Mouse (Mus musculus): Measurements from ENCODE around the gene Tmed4. TPM values are rescaled to one million over a fixed set of nuclear protein-coding genes. Genes with fewer than 3 reads are reported as not detected.

Gene Tmed4
- total and polyA plus RNA-seq, 3 experiments, result 85.5 to 138 (median 96.6) TPM

- DNase-seq, result no peak
- TF ChIP-seq EP300 (IDR thresholded peaks at IDR 0.05; ENCODE audit: insufficient read depth, low read depth, low read length) (no peak), CTCF (IDR thresholded peaks at IDR 0.05) (no peak), POLR2A (IDR thresholded peaks at IDR 0.05; ENCODE audit: insufficient read depth, low read depth, low read length) (no peak)
- H3K4me3 ChIP-seq, result no peak overlapping the region
- intact Hi-C loops (cut with DNase I), result no loop called here
- WGBS, result 81% methylated on average over 4 of the region's 4 CpGs
- H3K9ac ChIP-seq (ENCODE audit: low read depth, low read length), result no peak overlapping the region
- no peaks in the 10 kb centered on the region for H3K4me1 ChIP-seq (ENCODE audit: control insufficient read depth, insufficient read depth, low read length)
- H3K27me3 ChIP-seq (ENCODE audit: control insufficient read depth, insufficient read depth, low read length), result no peaks in the 10 kb centered on the region
- H3K79me2 ChIP-seq (replicated peaks; ENCODE audit: control insufficient read depth, insufficient read depth, low read length), result no peaks in the 10 kb centered on the region
- H3K36me3 ChIP-seq (ENCODE audit: control insufficient read depth, insufficient read depth, low read length), result no peaks in the 10 kb centered on the region
- no peak overlapping the region for H3K27ac ChIP-seq
Observed at GRCm38 (mm10) chr11:6252824-6253223, 21.8 kb downstream of the Tmed4 start.

- 88% methylated on average over 5 of the region's 5 CpGs for WGBS
- H3K36me3 ChIP-seq (ENCODE audit: control insufficient read depth, insufficient read depth, low read length), result no peaks in the 10 kb centered on the region
- H3K79me2 ChIP-seq (replicated peaks; ENCODE audit: control insufficient read depth, insufficient read depth, low read length), result no peaks in the 10 kb centered on the region
- intact Hi-C loops (cut with DNase I), result no loop called here
- H3K4me1 ChIP-seq (ENCODE audit: control insufficient read depth, insufficient read depth, low read length), result no peaks in the 10 kb centered on the region
- TF ChIP-seq EP300 (IDR thresholded peaks at IDR 0.05; ENCODE audit: insufficient read depth, low read depth, low read length) (no peak), POLR2A (IDR thresholded peaks at IDR 0.05; ENCODE audit: insufficient read depth, low read depth, low read length) (no peak), CTCF (IDR thresholded peaks at IDR 0.05) (no peak)
- H3K27me3 ChIP-seq (ENCODE audit: control insufficient read depth, insufficient read depth, low read length), result no peaks in the 10 kb centered on the region
- no peak overlapping the region for H3K27ac ChIP-seq
- no peak for DNase-seq
- no peak overlapping the region for H3K4me3 ChIP-seq
- no peak overlapping the region for H3K9ac ChIP-seq (ENCODE audit: low read depth, low read length)
Observed at GRCm38 (mm10) chr11:6252248-6252647, 22.4 kb downstream of the Tmed4 start.

- no peaks in the 10 kb centered on the region for H3K79me2 ChIP-seq (replicated peaks; ENCODE audit: control insufficient read depth, insufficient read depth, low read length)
- TF ChIP-seq CTCF (IDR thresholded peaks at IDR 0.05), result no peak
- no peak for TF ChIP-seq POLR2A (IDR thresholded peaks at IDR 0.05; ENCODE audit: insufficient read depth, low read depth, low read length)
- TF ChIP-seq EP300 (IDR thresholded peaks at IDR 0.05; ENCODE audit: insufficient read depth, low read depth, low read length), result no peak
Observed at GRCm38 (mm10) chr11:6244707-6245106, 30.0 kb downstream of the Tmed4 start.

GRCm38 (mm10) chr11:6233025-6233424, 41.6 kb downstream of the Tmed4 start:
- TF ChIP-seq POLR2A (IDR thresholded peaks at IDR 0.05; ENCODE audit: insufficient read depth, low read depth, low read length), result no peak
- no peak for TF ChIP-seq CTCF (IDR thresholded peaks at IDR 0.05)
- TF ChIP-seq EP300 (IDR thresholded peaks at IDR 0.05; ENCODE audit: insufficient read depth, low read depth, low read length), result no peak
- WGBS, result 72% methylated on average over 4 of the region's 4 CpGs
- Histone ChIP-seq H3K36me3 (ENCODE audit: control insufficient read depth, insufficient read depth, low read length) (no peaks in the 10 kb centered on the region), H3K27me3 (ENCODE audit: control insufficient read depth, insufficient read depth, low read length) (no peaks in the 10 kb centered on the region), H3K4me1 (ENCODE audit: control insufficient read depth, insufficient read depth, low read length) (no peaks in the 10 kb centered on the region), H3K9ac (ENCODE audit: low read depth, low read length) (no peak overlapping the region), H3K79me2 (replicated peaks; ENCODE audit: control insufficient read depth, insufficient read depth, low read length) (no peaks in the 10 kb centered on the region), H3K27ac (no peak overlapping the region), H3K4me3 (no peak overlapping the region)
- DNase-seq, result no peak
- intact Hi-C loops (cut with DNase I), result no loop called here

More at GRCm38 (mm10) chr11:6244707-6245106, 30.0 kb downstream of the Tmed4 start:
- Histone ChIP-seq H3K27me3 (ENCODE audit: control insufficient read depth, insufficient read depth, low read length) (no peaks in the 10 kb centered on the region), H3K9ac (ENCODE audit: low read depth, low read length) (no peak overlapping the region), H3K27ac (no peak overlapping the region), H3K36me3 (ENCODE audit: control insufficient read depth, insufficient read depth, low read length) (no peaks in the 10 kb centered on the region), H3K4me1 (ENCODE audit: control insufficient read depth, insufficient read depth, low read length) (no peaks in the 10 kb centered on the region), H3K4me3 (no peak overlapping the region)
- WGBS, result 50% methylated on average over 19 of the region's 19 CpGs
- intact Hi-C loops (cut with DNase I), result no loop called here
- peak in 1 of 2 experiments; percentile 6 for DNase-seq

- Histone ChIP-seq H3K4me3 (no peak within 1 kb of the TSS), H3K4me1 (ENCODE audit: control insufficient read depth, insufficient read depth, low read length) (no peaks in the 10 kb centered on the region), H3K79me2 (replicated peaks; ENCODE audit: control insufficient read depth, insufficient read depth, low read length) (no peaks in the 10 kb centered on the region), H3K27me3 (ENCODE audit: control insufficient read depth, insufficient read depth, low read length) (no peaks in the 10 kb centered on the region), H3K36me3 (ENCODE audit: control insufficient read depth, insufficient read depth, low read length) (no peaks in the 10 kb centered on the region), H3K27ac (no peak within 1 kb of the TSS), H3K9ac (ENCODE audit: low read depth, low read length) (no peak within 1 kb of the TSS)
- intact Hi-C loops (cut with DNase I), result no loop called here
- TF ChIP-seq CTCF (IDR thresholded peaks at IDR 0.05) (no peak), POLR2A (IDR thresholded peaks at IDR 0.05; ENCODE audit: insufficient read depth, low read depth, low read length) (no peak), EP300 (IDR thresholded peaks at IDR 0.05; ENCODE audit: insufficient read depth, low read depth, low read length) (no peak)
- no peak for DNase-seq
- WGBS, result 71% methylated on average over 7 of the region's 7 CpGs
Observed at GRCm38 (mm10) chr11:6230012-6230411, 44.7 kb downstream of the Tmed4 start, which contains the start of gene Npc1l1. Gene Npc1l1 (minus strand): TSS chr11:6230143.

GRCm38 (mm10) chr11:6224541-6225229, 50.0 kb downstream of the Tmed4 start:
- Histone ChIP-seq H3K27ac (no peak overlapping the region), H3K36me3 (ENCODE audit: control insufficient read depth, insufficient read depth, low read length) (no peaks in the 10 kb centered on the region), H3K4me1 (ENCODE audit: control insufficient read depth, insufficient read depth, low read length) (no peaks in the 10 kb centered on the region), H3K27me3 (ENCODE audit: control insufficient read depth, insufficient read depth, low read length) (no peaks in the 10 kb centered on the region), H3K4me3 (no peak overlapping the region), H3K79me2 (replicated peaks; ENCODE audit: control insufficient read depth, insufficient read depth, low read length) (no peaks in the 10 kb centered on the region), H3K9ac (ENCODE audit: low read depth, low read length) (no peak overlapping the region)
- TF ChIP-seq EP300 (IDR thresholded peaks at IDR 0.05; ENCODE audit: insufficient read depth, low read depth, low read length), result no peak
- no peak for TF ChIP-seq POLR2A (IDR thresholded peaks at IDR 0.05; ENCODE audit: insufficient read depth, low read depth, low read length)
- TF ChIP-seq CTCF (IDR thresholded peaks at IDR 0.05), result no peak
- no peak for DNase-seq
- intact Hi-C loops (cut with DNase I), result no loop called here
- 71% methylated on average over 14 of the region's 14 CpGs for WGBS

Data from heart, adult 2 months (tissue).